Mouse (Mus musculus) embryonic facial prominence, embryonic 14.5 days (tissue): Measurements from ENCODE around the gene Ptprg. TPM values are rescaled to one million over a fixed set of nuclear protein-coding genes. Genes with fewer than 3 reads are reported as not detected.

ENCODE experiments used
- ATAC-seq: fragments of 200-750 bp; cut with Nextera tagmentation; 2 replicates; pipeline ENCODE4 v1.8.0; 2017; ENCODE audit warnings: low read depth, moderate number of reproducible peaks, moderate TSS enrichment
- DNase-seq: peaks from one replicate; pipeline ENCODE4 v3.0.0-alpha.2; 2015; ENCODE audit warnings: low spot score
- H3K27ac ChIP-seq: fragments of 300-500 bp; sonication (generic); replicated peaks from 2 replicates; pipeline ENCODE4 v1.5.1; 2014; ENCODE audit warnings: low read depth, mild to moderate bottlenecking, low read length, moderate library complexity
- H3K27me3 ChIP-seq: fragments of 300-500 bp; sonication (generic); replicated peaks from 2 replicates; pipeline ENCODE4 v1.6.1; 2014; ENCODE audit warnings: low read length; ENCODE audit not compliant: control insufficient read depth, insufficient read depth
- H3K36me3 ChIP-seq: fragments of 300-500 bp; sonication (generic); 2 replicates; pipeline ENCODE4 v1.6.1; 2014; ENCODE audit warnings: low read length, mixed read lengths; ENCODE audit not compliant: control insufficient read depth, insufficient read depth
- H3K4me1 ChIP-seq: fragments of 300-500 bp; sonication (generic); 2 replicates; pipeline ENCODE4 v1.6.1; 2014; ENCODE audit warnings: antibody characterized with exemption, low read length; ENCODE audit not compliant: control insufficient read depth, insufficient read depth
- H3K4me2 ChIP-seq: fragments of 300-500 bp; sonication (generic); 2 replicates; pipeline ENCODE4 v1.6.1; 2014; ENCODE audit warnings: low read depth, mild to moderate bottlenecking, low read length, moderate library complexity, mixed read lengths
- H3K4me3 ChIP-seq: fragments of 300-500 bp; sonication (generic); 2 replicates; pipeline ENCODE4 v1.5.1; 2014; ENCODE audit warnings: low read depth, mild to moderate bottlenecking, low read length
- H3K9ac ChIP-seq: fragments of 300-500 bp; sonication (generic); 2 replicates; pipeline ENCODE4 v1.6.1; 2014; ENCODE audit warnings: low read depth, mild to moderate bottlenecking, low read length, moderate library complexity, mixed read lengths
- H3K9me3 ChIP-seq: fragments of 300-500 bp; sonication (generic); 2 replicates; pipeline ENCODE4 v1.6.1; 2016; ENCODE audit warnings: low read length; ENCODE audit not compliant: control insufficient read depth
- WGBS: fragments of 180-500 bp; shearing (Covaris S2); extraction: QIAGEN DNeasy Blood & Tissue Kit; methylation state at CpG from one replicate; pipeline ENCODE4 v1.1.7; 2014; 5-methylcytosine and 5-hydroxymethylcytosine counted together
- polyA plus RNA-seq: library from polyadenylated mRNA; unstranded; fragments of >200 nt; fragmentation: Nextera tagmentation; extraction: Ambion mirVana; gene quantifications from 2 replicates; pipeline ENCODE4 v1.2.1, GENCODE M21; 2014

Ptprg gene
- polyA plus RNA-seq, 1 experiment from 2014 or later, result 23.5 TPM

DNA sequence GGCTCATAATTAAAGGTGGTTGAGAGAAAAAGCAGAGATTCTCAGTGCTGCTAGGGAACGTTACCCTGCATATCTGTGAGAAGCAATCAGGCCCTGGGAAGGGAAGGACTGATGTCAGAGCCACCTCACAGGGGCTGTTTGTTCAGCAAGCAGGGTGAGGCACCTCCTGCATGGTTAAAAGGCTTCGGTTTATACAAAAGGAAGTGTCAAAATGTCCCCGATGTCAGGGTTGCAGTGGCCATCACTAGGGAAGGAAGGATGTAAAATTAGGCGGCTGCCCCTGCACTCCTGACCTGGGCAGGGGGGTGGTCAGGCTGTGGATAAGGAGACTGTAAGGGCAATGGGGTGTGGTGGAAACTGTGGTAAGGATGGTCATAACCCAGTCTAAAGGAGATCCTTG, 583.2 kb downstream of the Ptprg start:
- WGBS, result 59% methylated on average over 4 of the region's 4 CpGs
- no peak overlapping the region for H3K4me3 ChIP-seq
- H3K27ac ChIP-seq, result no peak overlapping the region
- H3K9ac ChIP-seq, result no peak overlapping the region
- no peak for DNase-seq
- H3K27me3 ChIP-seq, result no peaks in the 10 kb centered on the region
- ATAC-seq, result no peak
- H3K9me3 ChIP-seq, result no peaks in the 10 kb centered on the region
- no peaks in the 10 kb centered on the region for H3K4me1 ChIP-seq
- no peak overlapping the region for H3K4me2 ChIP-seq
- no peaks in the 10 kb centered on the region for H3K36me3 ChIP-seq

DNA sequence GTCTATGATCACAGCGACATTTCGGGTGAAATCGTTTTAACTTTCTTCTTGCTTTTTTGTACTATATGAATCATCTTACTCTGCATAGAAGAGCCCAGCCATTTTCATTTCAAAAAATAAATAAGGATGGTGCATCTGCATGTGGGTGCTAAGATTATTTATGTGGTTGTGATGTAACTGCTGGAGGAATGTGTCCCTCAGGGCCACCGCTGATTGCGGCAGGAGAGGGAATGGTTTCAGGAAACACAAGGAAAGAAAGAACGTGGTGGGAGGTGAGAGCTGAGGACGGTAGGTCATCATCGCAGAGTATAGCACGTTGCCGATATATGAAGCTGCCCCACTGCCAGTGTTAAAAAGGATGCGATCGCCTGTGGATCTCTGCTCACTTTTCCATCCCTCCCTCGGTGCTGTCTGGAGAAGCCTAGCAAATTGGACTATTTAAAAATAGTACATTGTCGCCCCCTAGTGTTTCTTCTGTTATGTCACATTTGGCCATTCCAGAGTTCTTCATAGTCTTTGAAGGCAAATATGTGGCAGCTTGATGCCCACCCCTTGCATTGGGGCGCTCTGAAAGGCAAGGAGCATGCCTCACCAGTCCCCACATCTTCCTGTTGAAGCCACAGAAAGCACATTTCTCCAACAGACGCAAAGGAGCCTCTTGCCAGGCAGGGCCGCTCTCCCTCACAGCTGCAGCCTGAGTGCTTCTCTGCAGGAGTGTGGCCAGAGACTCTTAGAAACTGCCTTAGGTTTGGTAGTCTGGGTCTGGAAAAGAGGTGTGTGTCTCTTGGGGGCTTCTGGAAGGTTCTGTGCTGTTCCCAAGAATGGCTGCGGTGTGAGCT, 586.5 kb downstream of the Ptprg start:
- 31% methylated on average over 18 of the region's 18 CpGs for WGBS
- Histone ChIP-seq H3K4me3 (no peak overlapping the region), H3K27me3 (no peaks in the 10 kb centered on the region), H3K9ac (no peak overlapping the region), H3K36me3 (0 out of 2 replicates have a peak, but pooled peaks cover 7% of the 10 kb centered on the region), H3K4me2 (peak overlapping the region; percentile 25), H3K9me3 (no peaks in the 10 kb centered on the region), H3K27ac (no peak overlapping the region), H3K4me1 (no peaks in the 10 kb centered on the region)
- ATAC-seq (peak; percentile 62), DNase-seq (peak; percentile 91)

GRCm38 (mm10) chr14:12143941-12144485, 590.7 kb downstream of the Ptprg start:
- Histone ChIP-seq H3K36me3 (peaks cover 12% of the 10 kb centered on the region; the same call in 1 of the 2 replicates), H3K4me2 (no peak overlapping the region), H3K27ac (no peak overlapping the region), H3K27me3 (no peaks in the 10 kb centered on the region), H3K4me1 (no peaks in the 10 kb centered on the region), H3K9ac (no peak overlapping the region), H3K9me3 (no peaks in the 10 kb centered on the region), H3K4me3 (no peak overlapping the region)
- WGBS, result 64% methylated on average over 8 of the region's 8 CpGs
- ATAC-seq (peak; percentile 77), DNase-seq (peak; percentile 39)

DNA sequence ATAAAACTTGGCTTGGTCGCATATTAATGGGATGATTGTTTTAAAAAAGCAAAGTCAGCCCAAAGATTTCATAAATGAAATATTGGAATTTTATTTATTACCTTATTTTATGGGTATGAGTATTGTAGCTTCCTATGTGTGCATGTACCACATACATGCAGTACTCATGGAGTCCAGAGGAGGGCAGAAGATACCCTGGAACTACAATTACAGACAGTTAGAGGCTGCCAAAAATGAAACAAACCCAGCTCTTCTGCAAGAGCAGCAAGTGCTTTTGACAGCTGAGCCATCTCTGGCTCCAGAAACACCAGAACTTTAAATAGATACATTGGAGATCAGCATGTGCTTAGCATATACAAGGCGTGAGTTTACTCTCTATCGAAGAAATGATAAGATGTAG, 592.6 kb downstream of the Ptprg start:
- WGBS, result 97% methylated on average over 3 of the region's 3 CpGs
- ATAC-seq, result no peak

DNA sequence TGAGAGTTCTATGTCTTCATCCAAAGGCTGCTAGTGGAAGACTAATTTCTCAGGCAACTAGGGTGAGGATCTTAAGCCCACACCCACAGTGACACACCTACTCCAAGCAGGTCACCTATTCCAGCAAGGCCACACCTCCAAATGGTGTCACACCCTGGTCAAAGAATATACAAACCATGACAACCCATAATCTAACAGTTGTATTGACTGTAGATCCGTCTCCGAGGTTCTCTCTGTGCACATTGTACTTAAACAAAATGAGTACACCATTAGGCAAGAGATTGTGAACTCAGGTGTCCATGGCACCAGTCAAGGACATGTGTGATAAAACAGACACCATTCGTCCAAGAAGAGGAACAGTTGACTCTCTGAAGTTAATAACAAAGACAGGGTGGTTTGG, 596.2 kb downstream of the Ptprg start:
- Histone ChIP-seq H3K36me3 (peaks cover 5% of the 10 kb centered on the region; the same call in 1 of the 2 replicates), H3K9ac (no peak overlapping the region), H3K27ac (no peak overlapping the region), H3K9me3 (no peaks in the 10 kb centered on the region), H3K4me1 (no peaks in the 10 kb centered on the region), H3K4me3 (no peak overlapping the region), H3K4me2 (no peak overlapping the region), H3K27me3 (no peaks in the 10 kb centered on the region)
- ATAC-seq (no peak), DNase-seq (no peak)
- WGBS, result 92% methylated on average over 3 of the region's 3 CpGs

More for the DNA sequence above, 592.6 kb downstream of the Ptprg start:
- no peaks in the 10 kb centered on the region for H3K27me3 ChIP-seq
- no peaks in the 10 kb centered on the region for H3K9me3 ChIP-seq
- no peak overlapping the region for H3K4me2 ChIP-seq
- no peak overlapping the region for H3K9ac ChIP-seq
- no peaks in the 10 kb centered on the region for H3K4me1 ChIP-seq
- no peak overlapping the region for H3K4me3 ChIP-seq
- peaks cover 12% of the 10 kb centered on the region; the same call in 1 of the 2 replicates for H3K36me3 ChIP-seq
- H3K27ac ChIP-seq, result no peak overlapping the region
- no peak for DNase-seq

DNA sequence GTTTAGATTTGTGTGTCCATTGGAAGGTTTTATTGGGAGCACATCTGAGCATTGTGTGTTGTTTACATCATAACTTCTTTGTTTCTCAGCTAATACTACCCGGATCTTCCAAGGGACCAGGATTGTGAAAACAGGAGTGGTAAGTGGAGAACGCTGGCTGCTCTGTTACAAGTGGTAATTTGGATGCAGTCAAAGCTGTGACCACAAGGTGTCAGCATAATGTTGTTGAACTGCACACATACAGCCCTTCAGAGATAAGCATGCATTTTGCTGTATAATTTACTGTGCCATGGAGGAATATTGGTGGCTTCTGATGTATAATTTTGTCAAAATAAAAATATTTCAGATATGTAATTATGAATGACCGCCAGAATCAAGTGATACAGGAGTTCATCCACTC, 598.6 kb downstream of the Ptprg start:
- H3K4me2 ChIP-seq, result no peak overlapping the region
- H3K27ac ChIP-seq, result no peak overlapping the region
- DNase-seq (peak; percentile 77), ATAC-seq (peak; percentile 85)
- WGBS, result 43% methylated on average over 3 of the region's 3 CpGs
- no peaks in the 10 kb centered on the region for H3K9me3 ChIP-seq
- H3K36me3 ChIP-seq, result no peaks in the 10 kb centered on the region
- no peak overlapping the region for H3K9ac ChIP-seq
- no peaks in the 10 kb centered on the region for H3K4me1 ChIP-seq
- no peaks in the 10 kb centered on the region for H3K27me3 ChIP-seq
- H3K4me3 ChIP-seq, result no peak overlapping the region

DNA sequence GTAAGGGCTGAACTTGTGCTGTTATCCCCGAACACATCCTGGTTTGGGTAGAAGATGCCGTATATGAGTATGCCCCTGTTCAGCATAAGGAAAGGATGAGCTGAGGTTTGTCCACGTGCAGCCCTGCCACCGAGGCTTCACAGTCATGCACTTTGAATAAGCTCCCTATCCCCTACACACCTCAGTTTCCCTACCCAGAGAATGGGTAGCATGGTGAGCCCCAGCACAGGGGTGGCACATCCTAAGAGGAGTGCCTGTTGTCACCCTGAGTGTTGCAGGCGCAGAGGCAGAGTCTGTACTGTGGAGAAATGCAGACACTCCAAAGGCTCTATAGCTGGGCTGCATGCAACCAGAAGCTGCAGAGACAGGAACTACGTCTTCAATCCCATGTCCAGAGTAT, 599.4 kb downstream of the Ptprg start:
- Histone ChIP-seq H3K9ac (no peak overlapping the region), H3K27me3 (no peaks in the 10 kb centered on the region), H3K36me3 (no peaks in the 10 kb centered on the region), H3K4me1 (no peaks in the 10 kb centered on the region), H3K27ac (no peak overlapping the region), H3K4me3 (no peak overlapping the region), H3K9me3 (no peaks in the 10 kb centered on the region), H3K4me2 (no peak overlapping the region)
- DNase-seq (no peak), ATAC-seq (no peak)
- 93% methylated on average over 6 of the region's 6 CpGs for WGBS

GRCm38 (mm10) chr14:12153599-12153998, 600.3 kb downstream of the Ptprg start:
- 89% methylated on average over 13 of the region's 13 CpGs for WGBS
- no peak overlapping the region for H3K4me3 ChIP-seq
- H3K4me1 ChIP-seq, result no peaks in the 10 kb centered on the region
- no peaks in the 10 kb centered on the region for H3K27me3 ChIP-seq
- H3K9ac ChIP-seq, result no peak overlapping the region
- no peaks in the 10 kb centered on the region for H3K36me3 ChIP-seq
- DNase-seq, result no peak
- no peak for ATAC-seq
- H3K9me3 ChIP-seq, result no peaks in the 10 kb centered on the region
- H3K4me2 ChIP-seq, result no peak overlapping the region
- H3K27ac ChIP-seq, result no peak overlapping the region
